In genomic region chr6:17501440-17501839, GRCm38 (mm10) we compare ENCODE assay signal across 32 mouse cellular contexts. TPM values are rescaled to one million over a fixed set of nuclear protein-coding genes. Genes with fewer than 3 reads are reported as not detected.
DNase-seq lines count a peak whose midpoint lies in the region; ATAC-seq and TF ChIP-seq lines count a peak whose summit lies in the region.
"Had no signal": no experiment of that assay in that cellular context is flagged by ENCODE, and none has a peak within 500 bp of the region (broad histone marks: within the 10 kb centered on the region; RNA-seq: fewer than 3 reads in every experiment).

No protein-coding gene starts in this region.

- H3K9ac ChIP-seq in liver, adult 2 months (ENCODE audit: low read depth, low read length) = no peak overlapping the region
- no peak overlapping the region for H3K9ac ChIP-seq in liver, embryonic 12.5 days
- H3K9ac ChIP-seq in stomach, embryonic 16.5 days (ENCODE audit: low read length) = no peak overlapping the region
- H3K9ac ChIP-seq: forebrain, embryonic 15.5 days; heart, embryonic 12.5 days; hindbrain, embryonic 15.5 days; kidney, embryonic 15.5 days; liver, embryonic 15.5 days; stomach, embryonic 15.5 days had no signal

- peaks cover 2% of the 10 kb centered on the region; the same call in 1 of the 2 replicates for H3K36me3 ChIP-seq in liver, adult 2 months (ENCODE audit: control insufficient read depth, insufficient read depth, low read length)
- H3K36me3 ChIP-seq in liver, embryonic 12.5 days = no peaks in the 10 kb centered on the region
- H3K36me3 ChIP-seq in stomach, embryonic 16.5 days (ENCODE audit: control insufficient read depth, insufficient read depth, low read length) = no peaks in the 10 kb centered on the region
- H3K36me3 ChIP-seq: forebrain, embryonic 10.5 days; forebrain, embryonic 15.5 days; G1E; heart, embryonic 12.5 days; hindbrain, embryonic 10.5 days; hindbrain, embryonic 15.5 days; kidney, embryonic 15.5 days; liver, embryonic 15.5 days; stomach, embryonic 15.5 days had no signal

- peaks cover 25% of the 10 kb centered on the region for H3K4me1 ChIP-seq in liver, adult 2 months (ENCODE audit: control insufficient read depth, insufficient read depth, low read length)
- H3K4me1 ChIP-seq in liver, embryonic 12.5 days = no peaks in the 10 kb centered on the region
- peaks cover 7% of the 10 kb centered on the region; the same call in 1 of the 2 replicates for H3K4me1 ChIP-seq in stomach, embryonic 16.5 days (ENCODE audit: control insufficient read depth, insufficient read depth, low read length)
- H3K4me1 ChIP-seq: forebrain, embryonic 15.5 days; hindbrain, embryonic 10.5 days; hindbrain, embryonic 15.5 days had no signal

- no peak for TF ChIP-seq CTCF in liver, adult 2 months (IDR thresholded peaks at IDR 0.05; ENCODE audit: low read depth, low read length)

- H3K27me3 ChIP-seq in liver, adult 2 months (ENCODE audit: control insufficient read depth, insufficient read depth, low read length) = no peaks in the 10 kb centered on the region
- H3K27me3 ChIP-seq in liver, embryonic 12.5 days (replicated peaks) = no peaks in the 10 kb centered on the region
- H3K27me3 ChIP-seq in stomach, embryonic 16.5 days (ENCODE audit: control insufficient read depth, insufficient read depth, low read length) = no peaks in the 10 kb centered on the region
- H3K27me3 ChIP-seq: forebrain, embryonic 15.5 days; heart, embryonic 12.5 days; hindbrain, embryonic 15.5 days; kidney, embryonic 15.5 days; liver, embryonic 15.5 days; stomach, embryonic 15.5 days had no signal

- H3K27ac ChIP-seq in liver, adult 2 months (replicated peaks; ENCODE audit: insufficient read depth, low read depth, low read length) = peak overlapping the region; percentile 17
- H3K27ac ChIP-seq in liver, embryonic 12.5 days = no peak overlapping the region
- H3K27ac ChIP-seq in stomach, embryonic 16.5 days (ENCODE audit: low read length) = no peak overlapping the region
- H3K27ac ChIP-seq: forebrain, embryonic 10.5 days; forebrain, embryonic 15.5 days; heart, adult 2 months; hindbrain, embryonic 10.5 days; hindbrain, embryonic 15.5 days; kidney, embryonic 15.5 days; layer of hippocampus, adult 2 months; liver, embryonic 15.5 days; stomach, embryonic 15.5 days had no signal

- no peak overlapping the region for H3K4me2 ChIP-seq in liver, embryonic 12.5 days
- no peak overlapping the region for H3K4me2 ChIP-seq in stomach, embryonic 16.5 days (ENCODE audit: low read depth, low read length)
- H3K4me2 ChIP-seq: forebrain, embryonic 15.5 days; heart, embryonic 12.5 days; hindbrain, embryonic 15.5 days; kidney, embryonic 15.5 days; liver, embryonic 15.5 days; stomach, embryonic 15.5 days had no signal

- no peaks in the 10 kb centered on the region for H3K9me3 ChIP-seq in liver, embryonic 12.5 days (replicated peaks)
- no peaks in the 10 kb centered on the region for H3K9me3 ChIP-seq in stomach, embryonic 16.5 days (replicated peaks; ENCODE audit: control insufficient read depth, low read length)
- H3K9me3 ChIP-seq: forebrain, embryonic 10.5 days; forebrain, embryonic 15.5 days; G1E; heart, embryonic 12.5 days; hindbrain, embryonic 10.5 days; hindbrain, embryonic 15.5 days; kidney, embryonic 15.5 days; liver, embryonic 15.5 days; stomach, embryonic 15.5 days had no signal

- WGBS in liver, adult 2 months = 57% methylated on average over 4 of the region's 4 CpGs
- WGBS in liver, embryonic 12.5 days (ENCODE audit: insufficient replicate concordance) = 66% methylated on average over 4 of the region's 4 CpGs
- WGBS in stomach, embryonic 16.5 days = 54% methylated on average over 4 of the region's 4 CpGs

- peaks cover 9% of the 10 kb centered on the region; the same call in 1 of the 2 replicates for H3K79me2 ChIP-seq in liver, adult 2 months (ENCODE audit: control insufficient read depth, insufficient read depth, low read length)

- no peak overlapping the region for H3K4me3 ChIP-seq in liver, adult 2 months (ENCODE audit: insufficient read depth, low read depth, low read length)
- H3K4me3 ChIP-seq in liver, embryonic 12.5 days = no peak overlapping the region
- H3K4me3 ChIP-seq in stomach, embryonic 16.5 days (replicated peaks; ENCODE audit: low read length) = no peak overlapping the region
- H3K4me3 ChIP-seq: forebrain, embryonic 10.5 days; forebrain, embryonic 15.5 days; heart, adult 2 months; heart, embryonic 12.5 days; hindbrain, embryonic 10.5 days; hindbrain, embryonic 15.5 days; kidney, embryonic 15.5 days; layer of hippocampus, adult 2 months; liver, embryonic 15.5 days; stomach, embryonic 15.5 days had no signal

- no peak for ATAC-seq in liver, embryonic 12.5 days
- peak; percentile 29; the same call in 1 of the 2 replicates for ATAC-seq in stomach, embryonic 16.5 days (ENCODE audit: insufficient read depth, low FRiP score)
- ATAC-seq: forebrain, embryonic 15.5 days; inflammation-experienced regulatory T-cells, adult 6 months had no signal

- TF ChIP-seq POLR2A in liver, adult 2 months (IDR thresholded peaks at IDR 0.05; ENCODE audit: extremely low read depth, insufficient read depth, low read length) = no peak

- no peak for DNase-seq in liver, adult 2 months (ENCODE audit: extremely low read depth, low read depth, low spot score)
- DNase-seq in lung, postnatal 36 days = peak; percentile 20
- no peak for DNase-seq in lung, postnatal 25 days (ENCODE audit: low spot score)
- peak; percentile 90 for DNase-seq in NIH3T3 (ENCODE audit: low read depth)
- DNase-seq in cerebellum, adult 8-10 months = no peak
- DNase-seq in spleen, postnatal 14 days (ENCODE audit: low spot score in 2 of 2) = no peak
- DNase-seq: adrenal gland, adult 2 months; adrenal gland, postnatal 36 days; cerebellum, adult 2 months; cerebellum, postnatal 36 days; heart, adult 2 months; kidney, adult 11 months; kidney, postnatal 36 days; layer of hippocampus, postnatal 36 days; left cerebral cortex, postnatal 4 days; midbrain, embryonic 14.5 days; right cerebral cortex, postnatal 14 days; thymus, adult 2 months; thymus, postnatal 36 days had no signal

RNA-seq across cellular contexts. Expression of gene Met, which starts 37.8 kb away (rescaled TPM):
- total RNA-seq in liver, adult 2 months (2014; rRNA removed) = 67.7 and 72.0 TPM in 2 replicates
- 13.5 and 13.9 TPM in 2 replicates for polyA plus RNA-seq in liver, adult 2 months (2012; rRNA removed)
- 6.0 and 6.1 TPM in 2 replicates for polyA plus RNA-seq in liver, embryonic 12.5 days (2016; fragmentation: Nextera tagmentation; extraction: Ambion mirVana)
- polyA plus RNA-seq in stomach, embryonic 16.5 days (2015; fragmentation: Nextera tagmentation; extraction: Ambion mirVana) = 12.3 and 13.4 TPM in 2 replicates
- polyA plus RNA-seq: G1E had no signal

Comparison
In these comparisons a context has a peak if more than half of its experiments do, and no peak if none do; other contexts are left out.
1. DNase-seq: peak in lung, postnatal 36 days (single experiment) and NIH3T3 (single experiment); none in liver, adult 2 months (single experiment), lung, postnatal 25 days (single experiment), cerebellum, adult 8-10 months (single experiment) and spleen, postnatal 14 days (0 of 2).